Comparison of ENCODE assay signal across 7 mouse cellular contexts in genomic region chr7:48790117-48790516, GRCm38 (mm10). TPM values are rescaled to one million over a fixed set of nuclear protein-coding genes. Genes with fewer than 3 reads are reported as not detected.
A peak's percentile ranks its signal among the peaks of the same experiment; 100 is the strongest.
DNase-seq lines count a peak whose midpoint lies in the region; ATAC-seq lines count a peak whose summit lies in the region.

No protein-coding gene starts in this region.

- peak overlapping the region; percentile 80 for H3K4me2 ChIP-seq in neural tube, embryonic 12.5 days (replicated peaks)
- H3K4me2 ChIP-seq in forebrain, embryonic 13.5 days, result peak overlapping the region; percentile 69

- 40% methylated on average over 4 of the region's 4 CpGs for WGBS in neural tube, embryonic 12.5 days
- WGBS in forebrain, embryonic 13.5 days, result 40% methylated on average over 4 of the region's 4 CpGs

- H3K9me3 ChIP-seq in neural tube, embryonic 12.5 days, result no peaks in the 10 kb centered on the region
- H3K9me3 ChIP-seq in forebrain, embryonic 13.5 days (replicated peaks), result no peaks in the 10 kb centered on the region

- H3K27ac ChIP-seq in neural tube, embryonic 12.5 days, result no peak overlapping the region
- H3K27ac ChIP-seq in forebrain, embryonic 13.5 days, result no peak overlapping the region

- no peak for DNase-seq in neural tube, embryonic 10.5 days (ENCODE audit: extremely low spot score, low spot score)
- DNase-seq in cerebellum, adult 9-11 months, result no peak
- DNase-seq in adrenal gland, postnatal 14 days, result no peak
- no peak for DNase-seq in left cerebral cortex, adult 18-20 months (ENCODE audit: low spot score in 2 of 2)

- no peak overlapping the region for H3K4me3 ChIP-seq in neural tube, embryonic 12.5 days
- peak overlapping the region; percentile 92 for H3K4me3 ChIP-seq in forebrain, embryonic 13.5 days

- H3K4me1 ChIP-seq in neural tube, embryonic 12.5 days, result peaks cover 17% of the 10 kb centered on the region
- peaks cover 27% of the 10 kb centered on the region for H3K4me1 ChIP-seq in forebrain, embryonic 13.5 days

- no peak for ATAC-seq in neural tube, embryonic 12.5 days (ENCODE audit: low FRiP score, low read depth)
- no peak for ATAC-seq in forebrain, embryonic 13.5 days
- peak; percentile 38 for ATAC-seq in megakaryocyte progenitor cell, adult 5-6 weeks (replicated peaks; ENCODE audit: poor library complexity)

- H3K36me3 ChIP-seq in neural tube, embryonic 12.5 days, result no peaks in the 10 kb centered on the region; the same call in 1 of the 2 replicates
- H3K36me3 ChIP-seq in forebrain, embryonic 13.5 days (ENCODE audit: poor library complexity, severe bottlenecking), result no peaks in the 10 kb centered on the region

- H3K9ac ChIP-seq in neural tube, embryonic 12.5 days, result no peak overlapping the region
- H3K9ac ChIP-seq in forebrain, embryonic 13.5 days, result peak overlapping the region; percentile 48; the same call in 1 of the 2 replicates

- no peaks in the 10 kb centered on the region for H3K27me3 ChIP-seq in neural tube, embryonic 12.5 days (replicated peaks)
- H3K27me3 ChIP-seq in forebrain, embryonic 13.5 days, result no peaks in the 10 kb centered on the region

RNA-seq across cellular contexts. Expression of gene Zdhhc13, which starts 1.3 kb away (rescaled TPM):
- 34.0 and 42.6 TPM in 2 replicates for polyA plus RNA-seq in neural tube, embryonic 12.5 days (2016; fragmentation: Nextera tagmentation; extraction: Ambion mirVana)
- polyA plus RNA-seq in forebrain, embryonic 13.5 days (2015; fragmentation: Nextera tagmentation; extraction: Ambion mirVana), result 38.5 and 42.3 TPM in 2 replicates
- 62.0 and 63.1 TPM in 2 replicates for total RNA-seq in megakaryocyte progenitor cell, adult 5-6 weeks (2015)
- total RNA-seq in megakaryocyte progenitor cell, adult 5-6 weeks (2017), result 38.5 and 51.3 TPM in 2 replicates
- total RNA-seq in adrenal gland, postnatal 14 days (2021), result 9.5 and 10.6 TPM in 2 replicates
- total RNA-seq in left cerebral cortex, adult 18-20 months (2021), result 10 to 100 TPM; 22.1 TPM

RNA-seq across cellular contexts. Expression of gene Csrp3, which starts 57.7 kb away (rescaled TPM):
- polyA plus RNA-seq in neural tube, embryonic 12.5 days (2016; fragmentation: Nextera tagmentation; extraction: Ambion mirVana), result 0.67 and 3.0 TPM in 2 replicates
- polyA plus RNA-seq in forebrain, embryonic 13.5 days (2015; fragmentation: Nextera tagmentation; extraction: Ambion mirVana), result 0.77 TPM in 1 of 2 replicates, not detected in the other
- total RNA-seq in megakaryocyte progenitor cell, adult 5-6 weeks (2015), result 4.3 and 5.1 TPM in 2 replicates
- 2.2 and 4.8 TPM in 2 replicates for total RNA-seq in megakaryocyte progenitor cell, adult 5-6 weeks (2017)
- 0.44 TPM in 1 of 2 replicates, not detected in the other for total RNA-seq in adrenal gland, postnatal 14 days (2021)
- not detected for total RNA-seq in left cerebral cortex, adult 18-20 months (2021)
